Mouse (Mus musculus): ENCODE measurements around the gene Dlgap4. TPM values are rescaled to one million over a fixed set of nuclear protein-coding genes. Genes with fewer than 3 reads are reported as not detected.

The Dlgap4 gene
- 185 and 337 TPM in 2 replicates for polyA plus RNA-seq (2012; ENCODE audit: insufficient read depth, low replicate concordance)

GRCm38 (mm10) chr2:156613541-156614257 is at the start of gene Dlgap4:
Gene Dlgap4 (plus strand): TSS chr2:156613705.
- H3K36me3 ChIP-seq (replicated peaks; ENCODE audit: low read length), result no peaks in the 10 kb centered on the region
- no peaks in the 10 kb centered on the region for H3K9me3 ChIP-seq
- peaks cover 95% of the 10 kb centered on the region for H3K27me3 ChIP-seq (replicated peaks)
- H3K4me1 ChIP-seq, result peaks cover 38% of the 10 kb centered on the region
- TF ChIP-seq FLI1 (IDR thresholded peaks at IDR 0.05; ENCODE audit: low read length), result no peak
- no peak for TF ChIP-seq GATA1 (IDR thresholded peaks at IDR 0.05; ENCODE audit: borderline replicate concordance, low read length)
- H3K4me3 ChIP-seq (replicated peaks), result peak within 1 kb of the TSS; percentile 80

GRCm38 (mm10) chr2:156566512-156566911 is 47.0 kb upstream of the Dlgap4 start:
- peaks cover 73% of the 10 kb centered on the region for H3K36me3 ChIP-seq (replicated peaks; ENCODE audit: low read length)
- TF ChIP-seq FLI1 (IDR thresholded peaks at IDR 0.05; ENCODE audit: low read length) (no peak), GATA1 (IDR thresholded peaks at IDR 0.05; ENCODE audit: borderline replicate concordance, low read length) (no peak)
- peaks cover 3% of the 10 kb centered on the region for H3K27me3 ChIP-seq (replicated peaks)
- H3K9me3 ChIP-seq, result no peaks in the 10 kb centered on the region
- H3K4me3 ChIP-seq (replicated peaks), result no peak overlapping the region
- no peaks in the 10 kb centered on the region for H3K4me1 ChIP-seq

DNA sequence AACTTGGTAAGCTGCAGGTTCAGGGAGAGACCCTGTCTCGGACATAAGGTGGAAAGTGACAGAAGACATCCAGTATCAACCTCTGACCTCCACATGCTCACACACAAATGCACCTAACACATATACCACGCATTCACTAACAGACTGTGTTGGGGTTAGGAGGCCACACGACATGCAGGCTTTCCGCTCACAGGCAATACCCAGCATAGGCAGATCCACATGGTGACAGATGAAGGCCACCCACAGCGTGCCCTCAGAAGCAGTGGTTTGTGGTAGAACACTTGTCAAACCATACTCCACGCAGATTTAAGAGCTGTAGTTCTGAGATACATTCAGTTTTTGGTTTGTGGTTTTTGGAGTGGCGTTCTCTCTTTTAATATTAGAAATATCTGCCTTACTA is 44.9 kb upstream of the Dlgap4 start:
- peaks cover 59% of the 10 kb centered on the region for H3K36me3 ChIP-seq (replicated peaks; ENCODE audit: low read length)
- H3K27me3 ChIP-seq (replicated peaks), result peaks cover 7% of the 10 kb centered on the region
- H3K4me3 ChIP-seq (replicated peaks), result no peak overlapping the region
- H3K9me3 ChIP-seq, result peaks cover 4% of the 10 kb centered on the region
- TF ChIP-seq GATA1 (IDR thresholded peaks at IDR 0.05; ENCODE audit: borderline replicate concordance, low read length), result no peak
- no peak for TF ChIP-seq FLI1 (IDR thresholded peaks at IDR 0.05; ENCODE audit: low read length)
- H3K4me1 ChIP-seq, result no peaks in the 10 kb centered on the region

GRCm38 (mm10) chr2:156569261-156569660 is 44.2 kb upstream of the Dlgap4 start:
- TF ChIP-seq FLI1 (IDR thresholded peaks at IDR 0.05; ENCODE audit: low read length) (no peak), GATA1 (IDR thresholded peaks at IDR 0.05; ENCODE audit: borderline replicate concordance, low read length) (no peak)
- peaks cover 7% of the 10 kb centered on the region for H3K27me3 ChIP-seq (replicated peaks)
- H3K4me3 ChIP-seq (replicated peaks), result no peak overlapping the region
- peaks cover 53% of the 10 kb centered on the region for H3K36me3 ChIP-seq (replicated peaks; ENCODE audit: low read length)
- no peaks in the 10 kb centered on the region for H3K4me1 ChIP-seq
- peaks cover 4% of the 10 kb centered on the region for H3K9me3 ChIP-seq

DNA sequence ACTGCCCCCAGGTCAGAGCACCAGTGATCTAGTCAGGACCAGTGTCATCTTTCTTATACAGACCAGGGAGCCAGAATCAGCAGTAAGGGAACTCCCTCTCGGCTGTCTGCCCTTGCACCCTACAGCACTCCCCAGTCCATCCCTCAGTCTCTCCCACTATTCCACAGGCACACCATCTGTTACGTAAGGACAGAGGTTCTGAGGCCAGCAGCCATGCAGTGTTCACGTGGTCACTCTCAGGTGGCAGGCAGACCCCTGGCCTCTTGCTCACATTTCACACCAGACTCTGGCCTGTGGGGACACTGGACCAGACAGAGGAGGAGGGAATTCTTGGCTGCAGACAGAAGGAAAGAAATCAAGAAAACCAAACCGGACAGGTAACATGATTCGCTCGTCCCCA is 42.0 kb upstream of the Dlgap4 start:
- peaks cover 23% of the 10 kb centered on the region for H3K27me3 ChIP-seq (replicated peaks)
- H3K9me3 ChIP-seq, result peaks cover 7% of the 10 kb centered on the region
- H3K4me1 ChIP-seq, result no peaks in the 10 kb centered on the region
- H3K4me3 ChIP-seq (replicated peaks), result no peak overlapping the region
- peaks cover 34% of the 10 kb centered on the region for H3K36me3 ChIP-seq (replicated peaks; ENCODE audit: low read length)
- no peak for TF ChIP-seq FLI1 (IDR thresholded peaks at IDR 0.05; ENCODE audit: low read length)
- no peak for TF ChIP-seq GATA1 (IDR thresholded peaks at IDR 0.05; ENCODE audit: borderline replicate concordance, low read length)

GRCm38 (mm10) chr2:156576850-156577587 is 36.5 kb upstream of the Dlgap4 start:
- Histone ChIP-seq H3K36me3 (replicated peaks; ENCODE audit: low read length) (no peaks in the 10 kb centered on the region), H3K4me1 (peaks cover 5% of the 10 kb centered on the region), H3K4me3 (replicated peaks) (no peak overlapping the region), H3K27me3 (replicated peaks) (peaks cover 71% of the 10 kb centered on the region), H3K9me3 (peaks cover 7% of the 10 kb centered on the region)
- no peak for TF ChIP-seq GATA1 (IDR thresholded peaks at IDR 0.05; ENCODE audit: borderline replicate concordance, low read length)
- TF ChIP-seq FLI1 (IDR thresholded peaks at IDR 0.05; ENCODE audit: low read length), result no peak

DNA sequence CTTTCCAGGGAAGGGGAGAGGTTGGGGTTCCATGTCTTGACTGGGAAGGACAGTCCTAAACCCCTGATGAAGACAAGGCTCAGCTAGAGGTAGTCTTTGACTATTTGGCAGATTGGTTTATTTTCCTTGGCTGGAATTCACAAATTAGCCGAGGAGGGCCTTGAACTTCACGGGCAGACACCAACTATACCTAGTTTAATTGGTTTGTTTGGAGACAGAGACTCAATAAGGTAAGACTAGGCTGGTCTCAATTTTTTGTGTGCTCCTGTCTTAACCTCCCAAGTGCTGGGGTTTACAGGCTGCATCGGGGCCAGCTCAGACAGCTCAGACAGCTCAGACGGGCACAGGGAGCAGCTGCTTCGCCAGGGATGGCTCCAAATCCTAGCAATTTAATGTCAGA is 33.0 kb upstream of the Dlgap4 start:
- no peak overlapping the region for H3K4me3 ChIP-seq (replicated peaks)
- peaks cover 8% of the 10 kb centered on the region for H3K4me1 ChIP-seq
- no peaks in the 10 kb centered on the region for H3K36me3 ChIP-seq (replicated peaks; ENCODE audit: low read length)
- no peaks in the 10 kb centered on the region for H3K9me3 ChIP-seq
- TF ChIP-seq GATA1 (IDR thresholded peaks at IDR 0.05; ENCODE audit: borderline replicate concordance, low read length) (no peak), FLI1 (IDR thresholded peaks at IDR 0.05; ENCODE audit: low read length) (no peak)
- H3K27me3 ChIP-seq (replicated peaks), result peaks cover 87% of the 10 kb centered on the region

DNA sequence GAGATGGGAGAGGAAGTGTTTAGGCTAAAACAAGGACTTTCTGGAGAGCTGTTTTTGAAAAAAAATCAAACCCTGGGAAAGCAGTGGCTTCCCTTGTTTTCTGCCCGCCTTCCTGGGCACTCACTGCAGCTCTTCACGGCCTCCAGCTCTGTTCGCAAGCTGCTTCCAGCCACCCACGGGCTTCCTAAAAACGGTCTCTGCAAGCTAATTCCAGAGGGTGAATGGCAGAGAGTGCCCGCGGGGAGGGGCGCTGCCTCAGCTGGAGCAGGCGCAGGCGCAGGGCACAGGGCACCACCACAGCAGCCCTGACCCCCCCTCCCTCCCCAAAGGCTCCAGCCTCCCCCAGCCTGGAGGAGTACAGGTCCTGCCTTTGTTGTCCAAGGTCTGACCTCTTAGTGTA is 32.3 kb upstream of the Dlgap4 start:
- no peak overlapping the region for H3K4me3 ChIP-seq (replicated peaks)
- H3K27me3 ChIP-seq (replicated peaks), result peaks cover 84% of the 10 kb centered on the region
- no peaks in the 10 kb centered on the region for H3K9me3 ChIP-seq
- no peaks in the 10 kb centered on the region for H3K36me3 ChIP-seq (replicated peaks; ENCODE audit: low read length)
- TF ChIP-seq GATA1 (IDR thresholded peaks at IDR 0.05; ENCODE audit: borderline replicate concordance, low read length) (no peak), FLI1 (IDR thresholded peaks at IDR 0.05; ENCODE audit: low read length) (no peak)
- peaks cover 8% of the 10 kb centered on the region for H3K4me1 ChIP-seq

GRCm38 (mm10) chr2:156582887-156583286 is 30.6 kb upstream of the Dlgap4 start:
- TF ChIP-seq FLI1 (IDR thresholded peaks at IDR 0.05; ENCODE audit: low read length) (no peak), GATA1 (IDR thresholded peaks at IDR 0.05; ENCODE audit: borderline replicate concordance, low read length) (no peak)
- peaks cover 79% of the 10 kb centered on the region for H3K27me3 ChIP-seq (replicated peaks)
- H3K9me3 ChIP-seq, result no peaks in the 10 kb centered on the region

More at GRCm38 (mm10) chr2:156582887-156583286, 30.6 kb upstream of the Dlgap4 start:
- H3K4me3 ChIP-seq (replicated peaks), result no peak overlapping the region
- H3K36me3 ChIP-seq (replicated peaks; ENCODE audit: low read length), result no peaks in the 10 kb centered on the region
- H3K4me1 ChIP-seq, result peaks cover 3% of the 10 kb centered on the region; the same call in 1 of the 2 replicates
